Mouse (Mus musculus) ovary, adult 2 months (tissue): ENCODE data around the gene Nutf2. TPM values are rescaled to one million over a fixed set of nuclear protein-coding genes. Genes with fewer than 3 reads are reported as not detected.

Experiments used
- polyA plus RNA-seq: library from polyadenylated mRNA; depleted of rRNA; stranded (reverse); fragments of >200 nt; gene quantifications from 2 replicates; pipeline ENCODE4 v1.2.3, GENCODE M21; 2012; rRNA removed

The Nutf2 gene
- 43.3 and 62.6 TPM in 2 replicates for polyA plus RNA-seq

DNA sequence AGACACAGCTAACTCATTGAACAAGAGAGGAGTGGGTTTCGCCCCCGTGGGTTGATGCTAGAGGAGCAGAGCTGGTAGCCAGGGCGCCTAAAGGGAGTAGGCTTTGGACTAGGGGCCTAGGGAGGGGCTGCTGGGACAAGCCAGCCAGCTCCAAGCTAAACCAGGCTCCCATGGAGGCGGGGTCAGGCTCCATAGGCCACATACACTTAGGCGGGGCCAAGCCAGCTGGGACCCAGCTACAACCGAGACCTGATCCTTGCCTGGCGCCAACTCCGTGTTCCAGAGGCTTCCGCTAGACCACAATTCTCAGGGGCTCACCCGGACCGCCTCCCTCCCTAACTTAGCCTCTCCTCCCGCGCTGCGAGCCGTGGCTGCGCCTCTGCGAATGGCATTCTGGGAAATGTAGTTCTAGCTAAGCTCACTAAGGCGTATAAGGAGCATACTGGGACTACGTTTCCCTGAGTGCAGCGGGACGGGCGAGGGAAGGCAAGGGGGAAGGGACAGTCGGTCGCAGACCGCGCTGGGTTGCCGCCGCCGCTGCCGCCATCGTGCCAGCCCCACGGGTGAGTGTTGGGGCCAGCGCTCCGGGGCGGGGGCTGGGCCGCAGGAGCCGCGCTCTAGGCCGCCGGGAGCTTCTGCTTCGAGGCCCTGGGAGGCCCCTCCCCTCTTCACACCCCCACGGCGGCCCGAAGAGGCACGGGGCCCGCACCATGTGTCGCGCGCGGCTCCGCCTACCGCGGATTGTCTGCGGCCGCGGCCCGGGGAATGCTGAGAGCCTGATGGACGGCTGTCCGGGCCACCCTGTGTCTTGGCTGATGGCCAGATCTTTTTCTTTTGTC lies at the start of gene Nutf2:
Nutf2 (plus strand) TSS at position 438 of the 839 bp plus-strand sequence.

DNA sequence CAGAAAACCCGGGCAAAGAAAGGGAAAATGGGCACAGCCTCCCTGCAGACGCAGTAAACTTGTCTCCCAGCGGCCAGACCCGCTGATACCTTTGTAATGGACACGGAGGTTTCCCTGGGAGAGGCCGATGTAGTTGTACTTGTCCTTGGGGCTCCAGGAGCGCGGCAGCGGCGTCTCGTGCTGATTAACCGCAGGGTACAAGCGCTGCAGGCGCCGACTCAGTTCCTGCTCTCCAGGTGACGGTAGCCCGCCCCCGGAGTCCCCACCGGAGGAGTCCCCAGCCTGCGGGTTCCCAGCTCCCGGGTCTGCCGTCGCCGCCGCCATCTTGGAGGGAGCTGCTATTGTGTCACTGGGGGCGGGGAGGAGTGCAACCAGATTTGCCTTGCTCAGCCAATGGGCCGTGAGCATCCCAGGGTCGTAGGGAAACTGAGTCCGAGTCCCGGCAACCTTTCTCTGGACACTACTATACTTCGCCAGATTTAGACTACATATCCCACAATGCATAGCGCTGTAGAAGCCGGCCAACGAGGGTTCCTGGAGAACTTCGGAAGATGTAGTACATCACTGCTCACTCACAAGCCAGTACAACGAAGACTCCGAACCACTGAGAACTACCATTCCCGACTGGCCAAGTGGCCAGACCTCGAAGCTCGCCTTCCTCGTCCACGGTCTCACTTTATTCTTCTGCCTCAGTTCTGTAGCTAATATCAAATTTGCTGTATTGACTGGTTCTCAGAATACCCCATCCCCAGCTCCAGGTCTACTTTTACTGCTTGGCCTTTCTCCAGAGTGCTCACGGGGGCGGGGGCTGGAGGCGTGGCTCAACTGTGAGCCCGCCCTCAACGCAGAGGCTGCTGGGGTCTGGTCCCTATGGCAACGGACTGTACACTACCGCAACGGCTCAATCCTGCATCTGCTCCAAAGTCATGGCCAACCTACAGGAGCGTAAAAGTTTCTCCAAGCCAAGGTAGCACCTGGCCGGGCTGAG lies 33.2 kb upstream of the Nutf2 start, which contains the start of the genes Ranbp10 and Tsnaxip1:
Ranbp10 (minus strand) TSS at position 490 of the 988 bp plus-strand sequence.
Tsnaxip1 (plus strand) TSS at position 871 of the 988 bp plus-strand sequence.

GRCm38 (mm10) chr8:105853178-105853577 lies 7.2 kb upstream of the Nutf2 start, which contains the start of gene Cenpt:
Gene Cenpt, minus strand, starts transcription at chr8:105853278.

DNA sequence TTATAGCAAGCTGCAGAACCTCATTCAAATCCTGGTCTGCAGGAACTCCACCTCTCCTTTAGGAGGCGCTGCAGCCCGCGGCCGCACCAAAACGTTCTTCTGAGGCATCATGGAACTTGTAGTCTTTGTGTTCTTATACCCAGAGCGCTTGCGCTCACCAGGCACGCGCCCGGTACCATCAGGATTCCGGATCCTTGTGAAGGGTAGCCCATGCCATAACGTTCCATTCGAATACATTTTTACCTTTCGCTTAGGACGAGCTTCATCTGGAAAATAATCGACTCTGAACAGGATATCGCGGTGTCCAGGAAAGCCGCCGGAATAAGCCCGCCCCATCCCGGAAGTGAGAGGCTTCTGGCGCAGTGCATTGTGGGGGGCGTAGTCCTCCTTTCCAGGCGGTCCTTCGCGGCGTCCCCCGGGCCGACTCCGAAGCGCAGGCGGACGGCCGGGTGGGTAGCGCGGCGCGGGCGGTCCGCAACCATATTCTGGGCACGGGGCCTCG lies 5.6 kb upstream of the Nutf2 start, which contains the start of gene Thap11:
Thap11 (plus strand) TSS at position 418 of the 502 bp plus-strand sequence.

DNA sequence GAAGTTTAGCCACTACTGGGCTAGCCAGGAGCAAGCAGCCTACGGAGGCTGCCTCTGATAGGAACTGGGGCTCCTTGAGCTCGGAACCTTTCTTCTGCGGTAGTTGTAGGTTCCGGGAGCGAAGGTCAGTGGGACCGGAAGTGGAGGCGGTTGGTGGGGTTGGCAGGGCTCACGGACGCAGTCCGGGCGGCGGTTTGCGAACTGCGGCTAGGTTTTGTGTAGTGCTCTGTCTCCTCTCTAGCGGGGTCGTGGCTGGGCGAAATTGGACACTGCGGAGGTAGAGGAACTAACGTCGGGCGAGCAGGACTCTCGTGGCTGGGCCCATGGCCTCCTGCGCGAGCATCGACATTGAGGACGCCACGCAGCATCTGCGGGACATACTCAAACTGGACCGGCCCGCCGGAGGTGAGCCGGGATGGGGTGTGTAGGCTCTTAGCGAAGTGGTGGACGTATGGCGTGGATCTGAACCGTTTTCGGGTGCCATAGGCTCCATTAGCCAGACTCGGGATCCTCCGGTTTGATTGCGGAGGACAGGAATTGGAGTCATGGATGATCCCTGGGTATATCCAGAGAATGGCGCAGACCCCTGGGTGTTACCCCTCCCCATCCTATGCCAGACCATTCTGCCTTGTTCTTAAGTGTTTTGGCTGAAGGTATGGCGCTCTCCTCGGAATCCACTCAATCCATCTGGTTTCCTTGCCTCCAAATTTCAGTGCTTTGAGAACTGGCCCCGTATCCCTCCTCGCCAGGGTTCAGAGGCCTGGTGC lies 20.6 kb downstream of the Nutf2 start, which contains the start of gene Edc4:
Edc4 (plus strand) TSS at position 128 of the 767 bp plus-strand sequence.

DNA sequence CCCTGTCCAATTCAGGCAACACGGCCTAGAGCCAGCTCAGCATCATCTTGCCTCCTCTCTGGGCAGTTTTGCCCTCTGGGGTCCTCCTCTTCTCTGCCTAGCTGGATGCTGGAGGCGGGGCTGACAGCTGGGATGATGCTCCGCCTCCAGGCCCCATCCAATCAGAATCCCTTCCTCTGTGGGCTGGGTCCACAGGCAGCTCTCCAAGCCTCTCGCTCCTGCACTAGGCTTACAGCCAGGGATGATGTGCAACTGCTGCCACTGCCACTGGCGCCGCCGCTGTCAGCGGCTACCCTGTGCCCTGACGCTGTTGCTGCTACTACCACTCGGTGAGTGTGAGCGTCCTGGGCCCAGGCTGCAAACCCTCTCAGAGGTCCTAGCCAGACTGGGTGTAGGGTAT lies 33.0 kb downstream of the Nutf2 start, which contains the start of gene Nrn1l:
Nrn1l (plus strand) TSS at position 229 of the 400 bp plus-strand sequence.

DNA sequence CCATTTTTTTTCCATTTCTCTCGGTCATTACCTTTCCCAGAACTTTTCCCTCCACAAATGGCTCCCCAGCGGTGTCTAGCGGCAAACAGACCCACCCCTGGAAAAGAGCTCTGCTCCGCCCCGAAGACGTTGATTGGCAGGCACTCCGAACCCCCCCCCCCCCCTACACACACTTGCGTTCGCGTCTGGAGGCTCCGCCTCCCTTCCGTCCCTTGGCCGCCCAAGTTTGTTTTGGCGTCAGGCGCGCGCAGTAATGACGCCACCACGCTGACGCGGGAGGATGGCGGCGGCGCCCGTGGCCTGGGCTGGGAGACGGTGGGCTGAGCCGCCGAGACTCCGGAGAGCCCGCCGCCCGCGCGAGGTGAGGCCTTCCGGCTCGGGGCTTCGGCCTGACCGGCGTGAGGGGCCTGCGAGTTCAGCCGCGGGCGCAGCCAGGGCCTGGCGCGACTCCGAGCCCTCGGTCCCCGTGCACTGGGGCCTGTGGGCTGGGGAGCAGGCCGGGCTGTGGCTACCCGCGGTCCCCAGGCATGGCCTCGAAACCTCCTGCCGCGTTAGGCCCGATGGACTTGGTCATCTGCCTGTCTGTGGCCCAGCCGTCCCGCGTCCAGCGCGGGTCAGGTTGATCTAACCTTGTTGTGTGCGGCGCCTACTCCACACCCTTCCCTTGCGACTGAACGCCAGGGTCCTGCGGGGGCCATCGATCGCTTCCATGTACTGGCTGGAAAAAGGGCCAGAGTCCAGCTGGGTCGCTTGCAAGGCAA lies 40.0 kb downstream of the Nutf2 start, which contains the start of gene Pskh1:
Pskh1 (plus strand) TSS at position 262 of the 761 bp plus-strand sequence.

Other genes starting within 250 kb of the Nutf2 start
- gene Ctcf, start 224.0 kb upstream of the Nutf2 start, polyA plus RNA-seq = 17.0 and 20.3 TPM in 2 replicates
- 1.0 and 2.0 TPM in 2 replicates for gene Agrp, start 223.2 kb upstream of the Nutf2 start, polyA plus RNA-seq
- 1.7 TPM in 2 replicates for gene Carmil2, start 174.3 kb upstream of the Nutf2 start, polyA plus RNA-seq
- 34.0 and 47.2 TPM in 2 replicates for gene Acd, start 159.5 kb upstream of the Nutf2 start, polyA plus RNA-seq
- gene Pard6a, start 159.4 kb upstream of the Nutf2 start, polyA plus RNA-seq = 22.0 and 26.5 TPM in 2 replicates
- gene 4933405L10Rik, start 152.9 kb upstream of the Nutf2 start, polyA plus RNA-seq = not detected in 2 replicates
- 19.4 and 22.4 TPM in 2 replicates for gene Enkd1, start 152.4 kb upstream of the Nutf2 start, polyA plus RNA-seq
- gene Gfod2, start 101.9 kb upstream of the Nutf2 start, polyA plus RNA-seq = 22.0 and 24.5 TPM in 2 replicates
- 32.9 and 33.2 TPM in 2 replicates for gene Ranbp10, start 33.2 kb upstream of the Nutf2 start, polyA plus RNA-seq
- 0.83 and 0.91 TPM in 2 replicates for gene Tsnaxip1, start 32.8 kb upstream of the Nutf2 start, polyA plus RNA-seq
- 25.1 and 31.5 TPM in 2 replicates for gene Cenpt, start 7.3 kb upstream of the Nutf2 start, polyA plus RNA-seq
- 123 and 125 TPM in 2 replicates for gene Thap11, start 5.4 kb upstream of the Nutf2 start, polyA plus RNA-seq
- gene Edc4, start 20.3 kb downstream of the Nutf2 start, polyA plus RNA-seq = 140 and 149 TPM in 2 replicates
- gene Nrn1l, start 33.0 kb downstream of the Nutf2 start, polyA plus RNA-seq = 9.7 and 9.8 TPM in 2 replicates
- gene Pskh1, start 39.9 kb downstream of the Nutf2 start, polyA plus RNA-seq = 75.9 and 81.9 TPM in 2 replicates
- 4.0 and 6.0 TPM in 2 replicates for gene Ctrl, start 73.3 kb downstream of the Nutf2 start, polyA plus RNA-seq
- gene Psmb10, start 77.9 kb downstream of the Nutf2 start, polyA plus RNA-seq = 143 and 177 TPM in 2 replicates
- gene Lcat, start 82.8 kb downstream of the Nutf2 start, polyA plus RNA-seq = 5.1 and 8.3 TPM in 2 replicates
- 97.5 and 103 TPM in 2 replicates for gene Slc12a4, start 105.5 kb downstream of the Nutf2 start, polyA plus RNA-seq
- gene Dpep3, start 118.8 kb downstream of the Nutf2 start, polyA plus RNA-seq = 0.49 and 0.52 TPM in 2 replicates
- 10.5 and 12.3 TPM in 2 replicates for gene Dus2, start 130.8 kb downstream of the Nutf2 start, polyA plus RNA-seq
- not detected in 2 replicates for gene Dpep2nb, start 145.4 kb downstream of the Nutf2 start, polyA plus RNA-seq
- 14.6 and 19.5 TPM in 2 replicates for gene Ddx28, start 151.3 kb downstream of the Nutf2 start, polyA plus RNA-seq
- gene Nfatc3, start 198.3 kb downstream of the Nutf2 start, polyA plus RNA-seq = 21.8 and 35.0 TPM in 2 replicates